Mouse (Mus musculus): Measurements from ENCODE around the gene Hadh.

Hadh gene

GRCm38 (mm10) chr3:131271157-131271556, 744 bp downstream of the Hadh start:
- DNase-seq (ENCODE audit: low read depth, low spot score), result no peak

- no peak for DNase-seq (ENCODE audit: low read depth, low spot score)
Observed at GRCm38 (mm10) chr3:131270381-131270780, 1.5 kb downstream of the Hadh start.

GRCm38 (mm10) chr3:131266366-131267050, 5.4 kb downstream of the Hadh start:
- no peak for DNase-seq (ENCODE audit: low read depth, low spot score)

- no peak for DNase-seq (ENCODE audit: low read depth, low spot score)
Observed at GRCm38 (mm10) chr3:131265516-131265915, 6.4 kb downstream of the Hadh start.

- no peak for DNase-seq (ENCODE audit: low read depth, low spot score)
Observed at GRCm38 (mm10) chr3:131263766-131264486, 8.0 kb downstream of the Hadh start.

- DNase-seq (ENCODE audit: low read depth, low spot score), result no peak
Observed at GRCm38 (mm10) chr3:131260418-131260817, 11.5 kb downstream of the Hadh start.

GRCm38 (mm10) chr3:131259392-131259965, 12.4 kb downstream of the Hadh start:
- DNase-seq (ENCODE audit: low read depth, low spot score), result no peak

GRCm38 (mm10) chr3:131258921-131259320, 13.0 kb downstream of the Hadh start:
- DNase-seq (ENCODE audit: low read depth, low spot score), result no peak

GRCm38 (mm10) chr3:131255399-131255981, 16.4 kb downstream of the Hadh start:
- no peak for DNase-seq (ENCODE audit: low read depth, low spot score)

GRCm38 (mm10) chr3:131254991-131255390, 16.9 kb downstream of the Hadh start:
- no peak for DNase-seq (ENCODE audit: low read depth, low spot score)

- DNase-seq (ENCODE audit: low read depth, low spot score), result no peak
Observed at GRCm38 (mm10) chr3:131251601-131252000, 20.3 kb downstream of the Hadh start.

GRCm38 (mm10) chr3:131250978-131251377, 20.9 kb downstream of the Hadh start:
- DNase-seq (ENCODE audit: low read depth, low spot score), result no peak

- no peak for DNase-seq (ENCODE audit: low read depth, low spot score)
Observed at GRCm38 (mm10) chr3:131250283-131250682, 21.6 kb downstream of the Hadh start.

GRCm38 (mm10) chr3:131248444-131248843, 23.5 kb downstream of the Hadh start:
- no peak for DNase-seq (ENCODE audit: low read depth, low spot score)

- DNase-seq (ENCODE audit: low read depth, low spot score), result no peak
Observed at GRCm38 (mm10) chr3:131247851-131248250, 24.1 kb downstream of the Hadh start.

GRCm38 (mm10) chr3:131247447-131247846, 24.5 kb downstream of the Hadh start:
- DNase-seq (ENCODE audit: low read depth, low spot score), result no peak

- no peak for DNase-seq (ENCODE audit: low read depth, low spot score)
Observed at GRCm38 (mm10) chr3:131246579-131247046, 25.3 kb downstream of the Hadh start.

GRCm38 (mm10) chr3:131245766-131246578, 25.9 kb downstream of the Hadh start:
- peak; percentile 4 for DNase-seq (ENCODE audit: low read depth, low spot score)

GRCm38 (mm10) chr3:131237785-131238633, 33.9 kb downstream of the Hadh start:
- no peak for DNase-seq (ENCODE audit: low read depth, low spot score)

- no peak for DNase-seq (ENCODE audit: low read depth, low spot score)
Observed at GRCm38 (mm10) chr3:131237061-131237460, 34.8 kb downstream of the Hadh start.

GRCm38 (mm10) chr3:131228083-131228482, 43.8 kb downstream of the Hadh start:
- no peak for DNase-seq (ENCODE audit: low read depth, low spot score)

Data from c-Kit-negative CD71-positive TER-119-positive erythroid progenitor cells, embryonic 14.5 days (primary cell).